Mouse (Mus musculus): ENCODE results near the gene Irak3. TPM values are rescaled to one million over a fixed set of nuclear protein-coding genes. Genes with fewer than 3 reads are reported as not detected.
A peak's percentile ranks its signal among the peaks of the same experiment; 100 is the strongest.

Gene Irak3
- polyA plus RNA-seq, 1 experiment, result 4.6 TPM

- H3K27ac ChIP-seq (replicated peaks; ENCODE audit: low read depth, low read length), result no peak overlapping the region; the same call in 1 of the 2 replicates
- no peak overlapping the region for H3K4me3 ChIP-seq (ENCODE audit: insufficient read depth, low read depth, low read length)
- H3K4me1 ChIP-seq (ENCODE audit: control insufficient read depth, insufficient read depth, insufficient read length, low read length), result peaks cover 8% of the 10 kb centered on the region; the same call in 1 of the 2 replicates
Measured at GRCm38 (mm10) chr10:120189276-120189675, 12.7 kb downstream of the Irak3 start.

- H3K4me1 ChIP-seq (ENCODE audit: control insufficient read depth, insufficient read depth, insufficient read length, low read length), result peaks cover 8% of the 10 kb centered on the region; the same call in 1 of the 2 replicates
- H3K27ac ChIP-seq (replicated peaks; ENCODE audit: low read depth, low read length), result no peak overlapping the region
- H3K4me3 ChIP-seq (ENCODE audit: insufficient read depth, low read depth, low read length), result no peak overlapping the region
Measured at GRCm38 (mm10) chr10:120188513-120188912, 13.4 kb downstream of the Irak3 start.

- Histone ChIP-seq H3K4me3 (ENCODE audit: insufficient read depth, low read depth, low read length) (no peak overlapping the region), H3K27ac (replicated peaks; ENCODE audit: low read depth, low read length) (no peak overlapping the region)
Measured at GRCm38 (mm10) chr10:120183342-120183741, 18.6 kb downstream of the Irak3 start.

GRCm38 (mm10) chr10:120182887-120183286 is 19.0 kb downstream of the Irak3 start:
- no peak overlapping the region for H3K4me3 ChIP-seq (ENCODE audit: insufficient read depth, low read depth, low read length)
- no peak overlapping the region for H3K27ac ChIP-seq (replicated peaks; ENCODE audit: low read depth, low read length)
- H3K4me1 ChIP-seq (ENCODE audit: control insufficient read depth, insufficient read depth, insufficient read length, low read length), result no peaks in the 10 kb centered on the region

More at GRCm38 (mm10) chr10:120183342-120183741, 18.6 kb downstream of the Irak3 start:
- H3K4me1 ChIP-seq (ENCODE audit: control insufficient read depth, insufficient read depth, insufficient read length, low read length), result no peaks in the 10 kb centered on the region

- Histone ChIP-seq H3K4me3 (ENCODE audit: insufficient read depth, low read depth, low read length) (no peak overlapping the region), H3K27ac (replicated peaks; ENCODE audit: low read depth, low read length) (no peak overlapping the region), H3K4me1 (ENCODE audit: control insufficient read depth, insufficient read depth, insufficient read length, low read length) (no peaks in the 10 kb centered on the region)
Measured at GRCm38 (mm10) chr10:120174192-120174705, 27.7 kb downstream of the Irak3 start.

- Histone ChIP-seq H3K27ac (replicated peaks; ENCODE audit: low read depth, low read length) (no peak overlapping the region), H3K4me1 (ENCODE audit: control insufficient read depth, insufficient read depth, insufficient read length, low read length) (no peaks in the 10 kb centered on the region), H3K4me3 (ENCODE audit: insufficient read depth, low read depth, low read length) (no peak overlapping the region)
Measured at GRCm38 (mm10) chr10:120171340-120171739, 30.6 kb downstream of the Irak3 start.

GRCm38 (mm10) chr10:120170277-120170676 is 31.7 kb downstream of the Irak3 start:
- Histone ChIP-seq H3K4me1 (ENCODE audit: control insufficient read depth, insufficient read depth, insufficient read length, low read length) (no peaks in the 10 kb centered on the region), H3K4me3 (ENCODE audit: insufficient read depth, low read depth, low read length) (no peak overlapping the region), H3K27ac (replicated peaks; ENCODE audit: low read depth, low read length) (no peak overlapping the region)

- no peak overlapping the region for H3K27ac ChIP-seq (replicated peaks; ENCODE audit: low read depth, low read length)
- H3K4me3 ChIP-seq (ENCODE audit: insufficient read depth, low read depth, low read length), result no peak overlapping the region
- H3K4me1 ChIP-seq (ENCODE audit: control insufficient read depth, insufficient read depth, insufficient read length, low read length), result no peaks in the 10 kb centered on the region
Measured at GRCm38 (mm10) chr10:120169841-120170240, 32.1 kb downstream of the Irak3 start.

GRCm38 (mm10) chr10:120169064-120169463 is 32.9 kb downstream of the Irak3 start:
- H3K27ac ChIP-seq (replicated peaks; ENCODE audit: low read depth, low read length), result no peak overlapping the region
- no peak overlapping the region for H3K4me3 ChIP-seq (ENCODE audit: insufficient read depth, low read depth, low read length)
- no peaks in the 10 kb centered on the region for H3K4me1 ChIP-seq (ENCODE audit: control insufficient read depth, insufficient read depth, insufficient read length, low read length)

- Histone ChIP-seq H3K27ac (replicated peaks; ENCODE audit: low read depth, low read length) (no peak overlapping the region), H3K4me3 (ENCODE audit: insufficient read depth, low read depth, low read length) (no peak overlapping the region), H3K4me1 (ENCODE audit: control insufficient read depth, insufficient read depth, insufficient read length, low read length) (no peaks in the 10 kb centered on the region)
Measured at GRCm38 (mm10) chr10:120168070-120168469, 33.9 kb downstream of the Irak3 start.

GRCm38 (mm10) chr10:120165793-120166503 is 36.0 kb downstream of the Irak3 start:
- Histone ChIP-seq H3K4me1 (ENCODE audit: control insufficient read depth, insufficient read depth, insufficient read length, low read length) (no peaks in the 10 kb centered on the region), H3K27ac (replicated peaks; ENCODE audit: low read depth, low read length) (no peak overlapping the region), H3K4me3 (ENCODE audit: insufficient read depth, low read depth, low read length) (no peak overlapping the region)

- Histone ChIP-seq H3K4me3 (ENCODE audit: insufficient read depth, low read depth, low read length) (no peak overlapping the region), H3K27ac (replicated peaks; ENCODE audit: low read depth, low read length) (no peak overlapping the region), H3K4me1 (ENCODE audit: control insufficient read depth, insufficient read depth, insufficient read length, low read length) (no peaks in the 10 kb centered on the region)
Measured at GRCm38 (mm10) chr10:120164931-120165792, 36.8 kb downstream of the Irak3 start.

GRCm38 (mm10) chr10:120163490-120163889 is 38.4 kb downstream of the Irak3 start:
- Histone ChIP-seq H3K4me1 (ENCODE audit: control insufficient read depth, insufficient read depth, insufficient read length, low read length) (no peaks in the 10 kb centered on the region), H3K27ac (replicated peaks; ENCODE audit: low read depth, low read length) (peak overlapping the region; percentile 49; the same call in 1 of the 2 replicates), H3K4me3 (ENCODE audit: insufficient read depth, low read depth, low read length) (no peak overlapping the region)

- Histone ChIP-seq H3K4me3 (ENCODE audit: insufficient read depth, low read depth, low read length) (no peak overlapping the region), H3K4me1 (ENCODE audit: control insufficient read depth, insufficient read depth, insufficient read length, low read length) (no peaks in the 10 kb centered on the region), H3K27ac (replicated peaks; ENCODE audit: low read depth, low read length) (no peak overlapping the region)
Measured at GRCm38 (mm10) chr10:120162840-120163239, 39.1 kb downstream of the Irak3 start.

GRCm38 (mm10) chr10:120160533-120160932 is 41.4 kb downstream of the Irak3 start:
- Histone ChIP-seq H3K4me3 (ENCODE audit: insufficient read depth, low read depth, low read length) (no peak overlapping the region), H3K27ac (replicated peaks; ENCODE audit: low read depth, low read length) (no peak overlapping the region)

More at GRCm38 (mm10) chr10:120160533-120160932, 41.4 kb downstream of the Irak3 start:
- H3K4me1 ChIP-seq (ENCODE audit: control insufficient read depth, insufficient read depth, insufficient read length, low read length), result no peaks in the 10 kb centered on the region
